Mouse (Mus musculus) hindbrain, postnatal 0 days (tissue): Measurements from ENCODE around the gene Pramel1. TPM values are rescaled to one million over a fixed set of nuclear protein-coding genes. Genes with fewer than 3 reads are reported as not detected.
A peak's percentile ranks its signal among the peaks of the same experiment; 100 is the strongest.
"Not testable (repeated sequence)": the region's sequence is repeated elsewhere in the genome, so short reads cannot be mapped to it uniquely, and the experiment has no call there.

Experiments
- ATAC-seq: fragments of 200-750 bp; cut with Nextera tagmentation; 2 replicates; pipeline ENCODE4 v1.8.0; 2017; ENCODE audit warnings: mild to moderate bottlenecking, moderate TSS enrichment, moderate library complexity
- DNase-seq: peaks from one replicate; pipeline ENCODE4 v3.0.0-alpha.2; 2015; ENCODE audit warnings: low spot score
- H3K27ac ChIP-seq: fragments of 300-500 bp; sonication (generic); 2 replicates; pipeline ENCODE4 v1.5.1; 2014; ENCODE audit warnings: mild to moderate bottlenecking
- H3K27me3 ChIP-seq: fragments of 300-500 bp; sonication (generic); 2 replicates; pipeline ENCODE4 v1.6.1; 2014; ENCODE audit warnings: low read length, mixed read lengths; ENCODE audit not compliant: insufficient read depth
- H3K36me3 ChIP-seq: fragments of 300-500 bp; sonication (generic); 2 replicates; pipeline ENCODE4 v1.6.1; 2014; ENCODE audit warnings: low read length, mixed read lengths; ENCODE audit not compliant: insufficient read depth
- H3K4me1 ChIP-seq: fragments of 300-500 bp; sonication (generic); 2 replicates; pipeline ENCODE4 v1.6.1; 2014; ENCODE audit warnings: antibody characterized with exemption, low read length, mixed read lengths; ENCODE audit not compliant: insufficient read depth
- H3K4me2 ChIP-seq: fragments of 300-500 bp; sonication (generic); 2 replicates; pipeline ENCODE4 v1.6.1; 2014; ENCODE audit warnings: low read depth, mild to moderate bottlenecking, low read length, moderate library complexity, mixed read lengths
- H3K4me3 ChIP-seq: fragments of 300-500 bp; sonication (generic); 2 replicates; pipeline ENCODE4 v1.5.1; 2014; ENCODE audit warnings: low read length
- H3K9ac ChIP-seq: fragments of 300-500 bp; sonication (generic); replicated peaks from 2 replicates; pipeline ENCODE4 v1.6.1; 2014; ENCODE audit warnings: mild to moderate bottlenecking, low read length, moderate library complexity, mixed read lengths
- H3K9me3 ChIP-seq: fragments of 300-500 bp; sonication (generic); 2 replicates; pipeline ENCODE4 v1.6.1; 2016; ENCODE audit warnings: low read length, mixed read lengths
- CTCF ChIP-seq: IDR thresholded peaks from 2 replicates; pipeline ENCODE4 v1.5.1; 2016; ENCODE audit warnings: antibody characterized with exemption, control low read depth, low read depth
- WGBS: fragments of 180-500 bp; shearing (Covaris S2); extraction: QIAGEN DNeasy Blood & Tissue Kit; methylation state at CpG from one replicate; pipeline ENCODE4 v1.1.7; 2014; 5-methylcytosine and 5-hydroxymethylcytosine counted together
- polyA plus RNA-seq: library from polyadenylated mRNA; unstranded; fragments of >200 nt; fragmentation: Nextera tagmentation; extraction: Ambion mirVana; gene quantifications from 2 replicates; pipeline ENCODE4 v1.2.1, GENCODE M21; 2015
- total RNA-seq: library from RNA; depleted of rRNA; stranded (reverse); fragments of >200 nt; gene quantifications from 2 replicates; pipeline ENCODE4 v1.2.3, GENCODE M21; 2014; rRNA removed

The Pramel1 gene
- total RNA-seq (not detected in 2 replicates), polyA plus RNA-seq (not detected in 2 replicates)

DNA sequence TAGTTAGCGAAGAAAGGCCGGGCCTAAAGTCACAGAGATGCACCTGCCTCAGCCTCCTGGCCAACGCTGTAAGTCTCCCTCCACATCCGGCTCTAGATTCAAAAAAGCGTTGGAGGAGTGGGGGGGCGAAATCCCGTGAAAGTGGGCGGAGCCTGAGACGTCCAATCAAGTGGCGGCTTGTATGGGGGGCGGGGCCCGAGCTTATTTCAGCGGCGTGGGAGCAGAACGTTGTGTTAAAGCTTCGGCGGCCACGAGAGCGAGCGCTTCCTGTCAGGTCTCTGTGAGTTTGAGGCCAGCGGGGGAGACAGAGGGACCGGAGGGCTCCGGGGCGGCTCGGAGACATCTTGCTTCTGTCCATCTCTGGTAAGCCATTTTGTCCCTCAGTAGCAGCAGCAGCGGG lies at the start of gene Pramel1:
Gene Pramel1 (plus strand): TSS at position 248 of the 400 bp plus-strand sequence.
- Histone ChIP-seq H3K4me2 (no peak within 1 kb of the TSS), H3K4me3 (no peak within 1 kb of the TSS), H3K27me3 (no peaks in the 10 kb centered on the region), H3K36me3 (no peaks in the 10 kb centered on the region), H3K4me1 (no peaks in the 10 kb centered on the region), H3K9me3 (no peaks in the 10 kb centered on the region), H3K27ac (no peak within 1 kb of the TSS), H3K9ac (no peak within 1 kb of the TSS)
- TF ChIP-seq CTCF: no peak
- no peak for DNase-seq
- no peak for ATAC-seq
- WGBS: 83% methylated on average over 26 of the region's 26 CpGs

DNA sequence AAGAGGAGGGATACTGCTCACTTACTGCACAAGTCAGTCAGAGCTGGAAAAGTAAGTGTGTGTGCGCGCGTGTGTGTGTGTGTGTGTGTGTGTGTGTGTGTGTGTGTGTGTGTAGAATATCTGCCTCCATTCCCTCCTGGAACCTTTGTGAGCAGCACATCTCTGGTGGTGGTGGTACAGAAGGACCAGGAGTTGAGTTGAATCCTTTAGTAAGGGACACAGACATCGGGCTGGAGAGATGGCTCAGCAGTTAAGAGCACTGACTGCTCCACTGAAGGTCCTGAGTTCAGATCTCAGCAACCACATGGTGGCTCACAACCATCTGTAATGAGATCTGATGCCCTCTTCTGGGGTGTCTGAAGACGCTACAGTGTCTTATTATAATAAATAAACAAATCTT lies 48.7 kb upstream of the Pramel1 start:
- not testable (repeated sequence) for H3K9ac ChIP-seq, H3K4me3 ChIP-seq, DNase-seq, H3K27ac ChIP-seq, H3K4me2 ChIP-seq, H3K36me3 ChIP-seq, H3K4me1 ChIP-seq, ATAC-seq, H3K9me3 ChIP-seq
- 89% methylated on average over 5 of the region's 5 CpGs for WGBS
- H3K27me3 ChIP-seq: peaks cover 10% of the 10 kb centered on the region; the same call in 1 of the 2 replicates

DNA sequence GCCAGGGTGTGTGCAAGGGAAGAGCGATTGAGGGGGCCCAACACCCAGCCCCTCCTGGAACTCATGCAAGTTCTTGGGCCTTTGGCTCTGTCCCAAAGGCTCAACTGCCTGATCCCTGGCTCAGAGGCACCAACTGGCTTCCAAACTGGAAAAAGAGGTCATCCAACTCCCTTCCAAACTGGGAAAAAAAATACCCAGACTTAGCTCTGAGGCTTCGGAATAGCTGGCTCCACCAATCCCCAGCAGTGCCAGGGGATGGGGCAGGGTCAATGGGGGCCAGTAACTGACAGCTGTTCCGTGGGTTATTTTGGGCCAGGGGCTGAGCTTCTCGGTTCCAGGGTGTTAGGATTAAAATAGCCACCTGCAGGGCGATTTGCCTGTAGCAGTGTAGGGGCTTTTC lies 45.5 kb upstream of the Pramel1 start:
- Histone ChIP-seq H3K4me2 (no peak overlapping the region), H3K27ac (no peak overlapping the region), H3K9me3 (no peaks in the 10 kb centered on the region), H3K4me3 (no peak overlapping the region), H3K9ac (no peak overlapping the region), H3K36me3 (no peaks in the 10 kb centered on the region), H3K27me3 (peaks cover 21% of the 10 kb centered on the region; the same call in 1 of the 2 replicates), H3K4me1 (peaks cover 8% of the 10 kb centered on the region; the same call in 1 of the 2 replicates)
- TF ChIP-seq CTCF: no peak
- DNase-seq: peak; percentile 14
- 25% methylated on average over 5 of the region's 5 CpGs for WGBS
- ATAC-seq: no peak

DNA sequence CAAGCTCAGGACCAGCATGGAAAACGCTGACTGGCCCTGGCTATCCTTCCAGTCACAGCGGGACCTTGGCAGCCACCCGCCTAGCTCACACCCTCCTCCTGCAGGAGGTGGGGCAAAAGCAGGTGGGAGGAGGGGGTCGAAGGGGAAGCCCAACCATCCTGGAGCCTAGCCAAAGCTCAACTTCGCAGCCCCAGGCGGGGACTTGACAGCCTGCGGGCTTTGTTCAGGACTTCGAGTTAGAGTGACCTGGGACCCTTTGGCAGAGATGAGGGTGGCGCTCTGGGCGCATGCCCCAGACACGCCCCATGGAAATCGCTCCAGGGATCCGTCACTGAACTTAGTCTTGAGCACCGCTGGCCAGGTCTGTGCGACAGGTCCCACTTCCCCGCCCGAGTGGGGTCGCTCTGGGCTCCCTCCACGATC lies 44.7 kb upstream of the Pramel1 start, which contains the start of gene Lrrc38:
Gene Lrrc38 (plus strand): TSS at position 274 of the 423 bp plus-strand sequence.
- Histone ChIP-seq H3K27me3 (peaks cover 21% of the 10 kb centered on the region; the same call in 1 of the 2 replicates), H3K4me3 (peak within 1 kb of the TSS; percentile 52), H3K4me1 (peaks cover 8% of the 10 kb centered on the region; the same call in 1 of the 2 replicates), H3K4me2 (peak within 1 kb of the TSS; percentile 99), H3K36me3 (no peaks in the 10 kb centered on the region), H3K9me3 (no peaks in the 10 kb centered on the region), H3K27ac (no peak within 1 kb of the TSS), H3K9ac (peak within 1 kb of the TSS; percentile 40)
- peak; percentile 65 for ATAC-seq
- under 1% methylated on average over 19 of the region's 19 CpGs for WGBS
- DNase-seq: peak; percentile 63
- TF ChIP-seq CTCF: no peak

DNA sequence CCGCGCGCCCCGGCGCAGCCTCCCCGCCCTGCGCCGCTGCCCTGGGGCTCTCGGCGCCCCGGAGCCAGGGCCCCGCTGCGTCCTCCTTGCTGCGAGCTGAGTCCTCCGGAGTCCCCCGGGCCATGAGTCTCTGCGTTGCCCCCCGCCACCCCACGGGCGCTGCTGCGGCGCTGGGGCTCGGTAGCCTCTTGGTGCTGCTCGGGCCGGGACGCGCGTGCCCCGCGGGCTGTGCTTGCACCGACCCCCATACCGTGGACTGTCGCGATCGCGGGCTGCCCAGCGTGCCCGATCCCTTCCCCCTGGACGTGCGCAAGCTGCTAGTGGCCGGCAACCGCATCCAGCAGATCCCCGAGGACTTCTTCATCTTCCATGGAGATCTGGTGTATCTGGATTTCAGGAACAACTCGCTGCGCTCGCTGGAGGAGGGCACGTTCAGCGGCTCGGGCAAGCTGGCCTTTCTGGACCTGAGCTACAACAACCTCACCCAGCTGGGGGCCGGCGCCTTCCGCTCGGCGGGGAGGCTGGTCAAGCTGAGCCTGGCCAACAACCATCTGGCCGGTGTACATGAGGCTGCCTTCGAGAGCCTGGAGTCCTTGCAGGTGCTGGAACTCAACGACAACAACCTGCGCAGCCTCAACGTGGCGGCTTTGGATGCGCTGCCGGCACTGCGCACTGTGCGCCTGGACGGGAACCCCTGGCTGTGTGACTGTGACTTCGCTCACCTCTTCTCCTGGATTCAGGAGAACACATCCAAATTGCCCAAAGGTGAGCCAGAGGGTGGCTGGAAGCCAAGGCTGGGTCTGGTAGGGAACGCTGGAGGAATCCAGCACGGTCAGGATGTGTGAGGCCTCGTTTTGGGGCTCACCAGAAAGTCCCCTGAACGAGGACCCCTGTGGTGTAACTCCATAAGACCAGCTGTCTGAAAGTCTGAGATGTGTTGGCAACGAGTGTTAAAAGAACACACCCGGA lies 43.9 kb upstream of the Pramel1 start:
- Histone ChIP-seq H3K9me3 (no peaks in the 10 kb centered on the region), H3K9ac (peak overlapping the region; percentile 40), H3K4me3 (peak overlapping the region; percentile 52), H3K36me3 (no peaks in the 10 kb centered on the region), H3K27ac (no peak overlapping the region), H3K4me2 (peak overlapping the region; percentile 99), H3K27me3 (peaks cover 21% of the 10 kb centered on the region; the same call in 1 of the 2 replicates), H3K4me1 (peaks cover 8% of the 10 kb centered on the region; the same call in 1 of the 2 replicates)
- TF ChIP-seq CTCF: no peak
- ATAC-seq (peak; percentile 46; the same call in 1 of the 2 replicates), DNase-seq (no peak)
- WGBS: 3% methylated on average over 72 of the region's 72 CpGs

DNA sequence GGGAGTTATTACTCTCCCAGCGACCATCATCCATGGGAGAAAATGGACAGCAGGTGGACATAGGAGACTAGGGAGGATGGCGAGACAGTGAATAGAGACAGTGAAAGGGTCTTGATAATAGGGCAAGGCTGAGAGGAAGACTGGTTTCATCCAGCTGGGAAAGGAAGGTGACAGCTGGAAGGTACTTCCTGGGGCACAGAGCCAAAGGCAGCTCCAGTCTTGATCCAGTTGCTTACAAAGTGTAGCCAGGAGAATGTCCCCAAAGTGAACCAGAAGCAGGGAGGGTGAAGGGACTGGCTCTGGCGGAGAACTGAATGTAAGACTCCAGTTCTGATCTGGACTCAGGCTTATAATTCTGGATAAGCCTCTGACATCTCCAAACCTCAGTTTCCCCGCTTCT lies 41.9 kb upstream of the Pramel1 start:
- Histone ChIP-seq H3K4me2 (no peak overlapping the region), H3K9me3 (no peaks in the 10 kb centered on the region), H3K4me1 (peaks cover 8% of the 10 kb centered on the region; the same call in 1 of the 2 replicates), H3K36me3 (no peaks in the 10 kb centered on the region), H3K9ac (no peak overlapping the region), H3K4me3 (no peak overlapping the region), H3K27me3 (peaks cover 21% of the 10 kb centered on the region; the same call in 1 of the 2 replicates), H3K27ac (no peak overlapping the region)
- DNase-seq: no peak
- WGBS: 80% methylated on average over 4 of the region's 4 CpGs
- no peak for ATAC-seq
- no peak for TF ChIP-seq CTCF
